Mouse (Mus musculus) brain, embryonic 18.5 days (tissue): Measurements from ENCODE around the gene Hnf1b.
A peak's percentile ranks its signal among the peaks of the same experiment; 100 is the strongest.

ENCODE experiments used
- DNase-seq: peaks from one replicate; pipeline ENCODE4 v3.0.0-alpha.2; 2012; ENCODE audit warnings: low read depth, low spot score

The Hnf1b gene

DNA sequence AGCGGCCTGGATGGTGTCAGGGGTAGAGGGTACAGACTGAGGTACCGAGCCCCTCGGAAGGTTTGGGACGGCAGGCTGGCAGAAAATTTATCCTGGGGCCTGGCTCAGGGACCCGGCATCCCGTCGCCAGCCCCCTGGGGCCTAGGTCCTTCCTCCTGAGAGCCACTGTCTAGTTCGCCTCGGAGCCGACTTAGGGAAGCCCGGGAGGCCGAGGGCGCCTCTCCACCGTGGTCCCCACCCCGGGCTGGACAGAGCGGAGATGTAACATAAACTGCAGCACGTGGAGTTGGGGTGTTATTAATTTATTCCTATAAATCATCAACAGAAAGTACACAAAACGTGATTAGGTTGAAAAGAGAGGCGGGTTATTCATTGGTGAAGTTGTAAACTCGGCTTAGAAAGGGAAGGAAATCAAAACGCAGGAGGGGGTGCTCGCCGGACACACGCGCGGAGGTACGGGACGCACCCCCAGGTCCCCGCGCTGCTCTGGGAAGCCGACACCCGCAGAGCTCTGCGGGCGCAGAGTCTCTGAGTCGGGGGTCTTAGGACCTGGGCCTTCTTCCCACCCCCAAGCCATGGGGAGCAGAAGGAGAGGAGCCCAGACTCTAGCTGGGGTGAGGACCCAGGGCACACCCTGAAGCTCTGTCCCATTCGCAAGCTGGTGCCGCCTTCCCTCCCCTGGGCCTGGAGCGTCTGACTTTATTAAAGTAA is 2.8 kb downstream of the Hnf1b start:
- no peak for DNase-seq

DNA sequence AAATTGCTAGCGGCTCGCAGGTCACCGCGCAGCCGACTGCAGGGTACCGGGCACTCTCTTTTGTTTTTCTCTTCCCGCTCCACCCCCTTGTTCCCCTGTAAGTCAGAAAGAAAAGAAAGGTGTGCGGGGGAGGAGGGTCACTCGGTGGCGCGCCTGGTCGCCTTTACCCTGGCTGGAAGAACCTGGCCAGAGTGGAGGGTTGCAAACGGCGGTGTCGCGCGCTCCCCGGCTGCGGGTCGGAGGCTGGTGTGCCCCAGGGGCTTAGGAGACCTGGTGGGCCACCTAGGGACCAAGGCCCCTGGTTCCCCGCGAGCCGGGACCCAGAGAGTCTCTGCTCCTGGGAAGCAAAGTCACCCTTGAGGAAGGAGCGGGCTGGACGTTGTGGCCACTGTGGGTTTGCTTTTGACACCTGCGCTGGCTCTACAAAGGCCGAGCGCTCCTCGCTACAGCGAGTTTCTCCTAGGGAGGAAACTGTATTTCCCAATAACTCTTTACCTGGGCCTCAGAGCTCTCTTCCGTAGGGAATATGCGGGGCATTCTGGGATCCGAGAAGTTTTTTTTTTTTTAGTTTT is 3.4 kb downstream of the Hnf1b start:
- no peak for DNase-seq

DNA sequence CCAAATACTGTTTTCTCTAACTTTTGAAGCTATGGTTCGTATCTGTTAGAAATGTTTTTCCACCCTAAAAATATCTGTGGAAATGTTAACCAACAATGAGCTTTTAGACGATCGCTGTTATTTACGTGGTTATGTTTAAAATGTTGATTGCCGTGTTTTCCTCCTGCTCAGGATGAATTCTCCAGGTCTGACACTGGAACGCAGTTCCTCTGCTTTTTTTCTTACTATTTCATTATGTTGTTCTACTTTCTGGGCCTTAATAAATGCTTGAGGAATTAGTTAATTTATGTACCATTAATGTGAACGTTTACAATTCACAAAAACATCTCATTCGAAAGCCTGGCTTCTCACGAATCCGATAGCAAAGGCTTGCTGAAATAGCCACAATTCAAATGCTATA is 4.2 kb downstream of the Hnf1b start:
- DNase-seq, result no peak

DNA sequence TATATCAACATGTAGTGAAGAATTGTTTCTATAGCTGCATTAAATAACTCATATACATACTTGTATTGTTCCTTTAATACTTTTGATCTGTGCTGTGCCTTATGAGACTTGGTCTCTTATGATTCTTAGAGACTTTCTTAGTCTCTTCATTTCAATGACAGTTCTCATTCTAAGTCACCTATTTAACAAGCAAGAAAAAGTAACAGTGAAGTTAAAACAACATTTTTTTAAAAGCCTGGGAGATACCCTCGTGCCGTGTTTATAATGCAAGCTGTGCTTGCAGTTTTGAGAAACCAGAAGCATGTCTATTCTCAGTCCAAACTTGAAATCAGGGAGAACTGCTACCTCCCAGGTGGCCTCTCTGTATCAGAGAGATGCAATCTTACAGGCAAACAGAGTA is 4.8 kb downstream of the Hnf1b start:
- no peak for DNase-seq

DNA sequence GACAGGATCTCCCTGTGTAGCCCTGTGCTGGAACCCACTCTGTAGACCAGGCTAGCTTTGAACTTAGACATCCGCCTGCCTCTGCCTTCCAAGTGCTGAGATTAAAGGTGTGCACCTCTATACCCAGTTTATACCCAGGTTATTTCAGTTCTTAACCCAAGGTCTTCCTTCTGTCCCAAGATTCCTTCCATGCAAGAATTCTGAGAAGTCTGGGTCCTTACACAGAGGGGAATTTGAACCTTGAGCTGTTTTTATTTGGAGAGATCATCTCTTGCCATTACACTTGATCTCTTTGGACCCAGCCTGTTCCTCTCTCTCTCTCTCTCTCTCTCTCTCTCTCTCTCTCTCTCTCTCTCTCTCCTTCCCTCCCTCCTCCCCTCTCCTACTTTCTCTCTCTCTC is 7.4 kb downstream of the Hnf1b start:
- no peak for DNase-seq

DNA sequence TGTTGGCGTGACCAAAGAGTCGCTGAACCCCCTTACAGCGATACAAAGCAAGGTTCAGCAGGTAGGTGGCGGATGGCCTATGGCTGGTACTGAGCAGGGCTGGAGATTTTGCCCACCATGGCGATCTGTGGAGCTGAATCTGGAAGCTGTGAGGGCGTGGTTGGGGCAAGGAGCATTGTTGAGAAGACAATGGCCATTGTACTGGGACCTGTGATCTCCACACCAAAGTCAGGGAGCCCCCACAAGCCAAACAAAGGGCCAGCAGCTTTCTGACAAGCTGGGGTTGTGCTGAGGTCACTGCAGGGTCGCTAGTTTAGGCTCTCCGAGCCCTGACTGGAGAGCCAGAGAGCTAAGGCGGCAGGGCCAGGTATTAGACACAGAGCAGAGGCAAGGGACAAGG is 15.4 kb downstream of the Hnf1b start:
- DNase-seq, result no peak

DNA sequence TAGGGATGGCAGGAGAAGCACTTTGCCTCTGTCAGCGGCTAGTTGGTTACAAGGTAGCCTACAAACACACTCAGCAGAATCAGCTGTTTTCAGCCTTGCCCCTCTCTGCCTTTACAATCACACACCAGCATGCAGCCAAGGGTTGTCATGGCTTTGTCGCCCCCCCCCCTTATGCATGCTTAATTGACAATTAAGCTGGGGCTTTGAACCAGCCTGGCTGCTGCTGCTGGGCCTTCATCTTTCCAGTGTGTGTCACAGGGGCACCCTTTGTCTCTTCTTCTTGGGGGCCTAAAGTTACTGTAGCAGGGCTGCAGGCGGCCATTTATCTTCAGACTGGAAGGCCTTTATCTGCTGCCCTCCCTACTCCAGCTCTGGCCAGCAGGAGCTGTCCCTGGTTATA is 17.7 kb downstream of the Hnf1b start:
- DNase-seq, result no peak

DNA sequence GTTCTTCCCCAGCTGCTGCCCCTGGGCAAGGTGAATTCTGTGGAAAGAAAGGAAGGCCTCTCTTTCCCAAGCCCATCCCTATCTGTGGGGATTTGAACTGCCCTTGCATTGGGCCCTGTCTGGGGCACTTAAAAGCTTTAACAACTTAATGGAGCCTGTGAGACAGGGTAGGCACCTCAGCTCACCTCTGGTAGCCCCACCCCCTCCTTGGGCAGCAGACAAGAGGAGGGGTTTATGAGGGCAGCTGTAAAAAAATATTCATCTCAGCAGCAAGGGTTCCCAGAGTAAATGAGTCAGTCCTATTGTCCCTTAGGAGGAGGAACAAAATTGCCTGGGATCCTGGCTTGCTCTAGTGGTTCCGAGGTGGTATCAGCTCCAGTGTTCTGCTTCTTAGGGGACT is 19.3 kb downstream of the Hnf1b start:
- no peak for DNase-seq

DNA sequence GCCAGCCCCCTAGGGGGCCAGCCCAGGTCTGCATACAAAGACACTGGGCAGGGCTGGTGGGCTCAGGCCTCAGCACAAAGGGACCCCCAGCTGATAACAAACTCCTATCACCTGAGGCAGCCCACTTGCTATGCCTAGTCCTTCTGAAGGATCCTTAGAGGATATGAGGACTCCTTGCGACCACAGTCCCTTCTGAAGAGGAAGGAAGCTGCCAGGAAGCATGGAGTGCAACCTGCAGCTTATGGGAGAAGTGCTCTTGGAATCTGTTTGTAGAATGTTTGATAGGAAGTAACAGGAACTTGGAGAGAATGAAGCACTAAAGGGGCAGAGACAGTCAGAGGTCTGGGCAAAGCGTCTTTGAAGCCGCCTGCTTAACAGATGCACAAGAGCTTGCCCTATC is 19.8 kb downstream of the Hnf1b start:
- no peak for DNase-seq

DNA sequence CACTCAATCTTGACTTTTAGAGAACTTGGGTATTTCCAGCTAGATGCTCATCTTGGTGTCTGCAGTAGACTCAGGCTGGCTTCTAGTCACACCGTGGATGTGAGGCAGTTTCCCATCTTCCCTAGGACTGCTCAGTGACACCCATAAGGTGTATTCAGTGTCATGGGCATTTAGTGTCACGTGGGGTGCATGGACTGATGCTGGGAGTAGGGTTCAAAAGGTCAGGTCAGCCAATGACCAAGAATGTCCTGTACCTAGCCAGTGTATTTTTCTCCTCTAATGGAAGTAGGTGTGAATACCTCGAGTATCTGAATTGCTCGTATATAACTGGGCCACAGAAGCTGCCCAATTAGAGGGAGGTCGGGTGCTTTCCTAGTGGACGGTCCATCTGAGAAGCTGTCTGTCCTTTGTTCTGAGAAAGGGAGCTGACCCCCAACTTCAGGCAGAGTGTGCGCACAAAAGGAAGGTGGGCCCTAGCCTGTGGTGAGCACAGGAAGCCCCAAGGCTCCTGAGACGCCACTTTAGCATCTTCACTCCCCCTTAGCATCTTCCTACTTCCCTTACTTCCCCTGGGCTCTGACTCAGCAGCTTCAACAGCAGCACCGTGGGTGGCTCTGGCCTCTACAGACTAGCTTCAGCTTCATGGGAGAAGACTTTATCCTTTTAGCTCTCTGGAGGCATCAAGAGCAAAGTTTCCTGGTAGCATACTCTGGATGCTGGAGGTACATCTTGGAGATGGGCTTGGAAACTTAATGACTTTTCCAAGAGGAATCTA is 22.1 kb downstream of the Hnf1b start:
- no peak for DNase-seq

DNA sequence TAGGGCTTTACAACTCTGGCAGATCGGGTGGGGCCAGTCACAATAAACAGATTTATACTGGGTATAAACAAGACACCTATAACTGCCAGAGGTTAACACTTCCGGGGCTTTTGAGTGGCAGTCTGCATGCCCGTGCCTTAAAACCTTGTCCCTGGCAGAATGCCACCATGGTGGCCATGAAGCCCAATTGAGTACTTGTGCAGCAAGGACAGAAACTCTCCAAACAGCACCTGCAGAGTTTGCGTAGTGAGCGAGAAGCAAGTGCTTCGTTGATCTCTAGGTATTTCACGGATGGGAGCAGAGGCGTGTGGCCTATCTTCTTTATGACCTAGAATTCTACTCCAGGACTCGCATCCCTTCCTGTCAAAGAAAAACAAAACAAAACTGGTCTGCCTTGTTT is 23.6 kb downstream of the Hnf1b start:
- DNase-seq, result no peak

DNA sequence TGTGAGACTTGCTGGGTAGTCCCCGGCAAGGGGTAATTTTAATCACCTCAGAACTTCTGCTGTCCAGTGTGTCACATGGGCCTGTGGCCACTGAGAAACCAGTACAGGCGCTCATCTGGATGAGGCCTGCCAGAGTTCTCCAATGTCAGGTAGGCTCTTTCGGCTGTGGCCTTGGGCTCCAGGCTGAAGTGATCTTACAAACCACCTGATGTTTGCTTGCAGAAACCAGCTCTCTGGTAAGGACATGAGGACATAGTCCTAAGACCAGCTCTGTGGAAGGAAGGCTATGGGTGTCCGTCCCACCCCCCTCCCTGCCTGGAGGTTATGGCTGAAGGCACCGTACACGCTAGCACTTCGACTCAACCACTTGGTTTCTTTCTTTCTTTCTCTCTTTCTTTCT is 26.8 kb downstream of the Hnf1b start:
- no peak for DNase-seq

DNA sequence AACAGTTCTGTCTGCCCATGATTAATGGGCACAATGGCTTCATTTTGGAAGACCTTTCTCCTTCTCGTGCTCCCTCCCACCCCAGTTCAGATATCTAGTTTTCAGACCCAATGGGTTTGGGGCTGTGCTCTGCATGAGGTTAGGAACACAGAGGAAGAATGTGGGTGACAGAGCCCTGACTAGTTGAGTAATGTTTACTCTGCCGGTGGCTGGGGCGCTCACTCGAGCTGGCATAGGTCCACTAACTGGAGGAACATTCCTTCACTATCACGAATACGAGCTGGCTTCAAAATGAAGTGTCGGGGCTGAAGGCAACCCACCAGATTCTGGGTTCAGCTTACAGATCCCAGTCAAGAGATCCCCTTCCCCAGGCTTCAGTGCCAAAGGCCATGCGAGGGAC is 27.9 kb downstream of the Hnf1b start:
- DNase-seq, result no peak

DNA sequence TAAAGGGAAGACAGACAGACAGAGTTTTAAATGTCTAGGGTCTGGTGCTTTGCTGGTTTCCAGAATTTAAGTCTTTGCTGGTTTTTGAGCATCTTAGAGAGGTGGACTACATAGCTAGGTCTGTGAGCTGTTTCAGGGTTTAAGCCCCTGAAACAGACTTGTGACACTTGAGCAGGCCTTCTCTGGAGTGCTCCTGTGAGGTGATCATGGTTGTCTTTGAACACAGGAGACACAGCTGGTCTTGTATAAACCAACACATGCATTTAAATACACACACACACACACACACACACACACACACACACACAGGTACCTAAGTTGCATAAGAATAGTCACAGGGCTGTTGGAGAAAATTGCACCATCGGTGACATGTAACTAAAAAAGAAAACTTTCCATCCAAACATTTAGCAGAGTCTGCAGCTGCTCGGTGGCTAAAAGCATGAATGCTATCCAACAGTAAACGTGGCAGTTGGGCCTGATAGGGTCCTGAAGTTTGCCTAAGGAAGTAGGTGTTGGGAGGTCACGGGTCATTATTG is 28.6 kb downstream of the Hnf1b start:
- DNase-seq, result no peak

DNA sequence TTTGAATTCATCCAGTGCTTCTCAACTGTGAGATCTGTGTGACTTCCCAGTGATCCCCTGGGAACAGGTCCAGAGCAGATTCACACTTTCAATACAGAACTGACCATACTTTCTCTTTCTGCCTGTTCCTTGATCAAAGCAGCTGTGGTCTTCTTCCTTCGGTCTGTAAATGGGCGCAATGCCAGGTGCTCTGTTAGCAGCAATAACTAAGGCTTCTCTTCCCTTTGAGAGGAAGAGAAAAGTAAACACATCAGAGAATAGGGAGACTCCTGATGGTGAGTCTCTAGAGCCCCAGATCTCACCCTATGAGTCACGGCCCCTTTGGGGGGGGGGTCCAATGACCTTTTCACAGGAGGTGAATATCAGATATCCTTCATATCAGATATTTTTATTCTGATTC is 29.3 kb downstream of the Hnf1b start:
- no peak for DNase-seq

DNA sequence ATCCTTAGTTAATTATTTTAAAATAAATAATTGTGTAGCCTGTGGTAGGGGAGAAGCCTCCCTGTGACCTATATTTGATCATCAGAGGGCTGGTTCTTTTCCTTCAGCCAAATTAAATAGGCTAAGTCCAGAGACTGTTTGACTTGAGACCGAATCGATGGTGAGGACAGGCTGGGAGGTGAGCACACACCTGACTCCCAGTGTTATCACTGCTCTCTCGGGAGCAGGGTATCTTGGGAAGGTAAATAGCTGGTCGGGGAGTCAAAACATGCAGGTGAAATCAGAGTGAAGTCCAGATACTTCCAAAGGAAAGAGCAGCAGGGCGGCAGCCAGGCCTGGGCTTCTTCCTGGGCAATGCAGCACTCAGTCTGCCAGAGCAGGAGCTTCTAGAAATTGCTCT is 31.6 kb downstream of the Hnf1b start:
- no peak for DNase-seq

DNA sequence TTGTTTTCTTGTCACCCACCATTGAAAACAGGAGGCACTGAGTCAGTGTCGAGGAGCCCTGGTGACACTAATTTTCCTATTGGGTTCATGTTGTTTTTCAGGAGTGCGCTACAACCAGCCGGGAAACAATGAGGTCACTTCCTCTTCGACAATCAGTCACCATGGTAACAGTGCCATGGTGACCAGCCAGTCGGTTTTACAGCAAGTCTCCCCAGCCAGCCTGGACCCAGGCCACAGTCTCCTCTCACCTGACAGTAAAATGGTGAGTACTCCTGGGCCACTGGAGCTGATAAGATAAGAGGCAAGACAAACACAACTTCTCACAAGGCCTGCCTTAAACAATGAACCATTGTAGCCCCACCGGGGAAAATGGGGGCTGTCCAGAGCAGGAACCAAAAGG is 32.7 kb downstream of the Hnf1b start:
- peak; percentile 14 for DNase-seq

DNA sequence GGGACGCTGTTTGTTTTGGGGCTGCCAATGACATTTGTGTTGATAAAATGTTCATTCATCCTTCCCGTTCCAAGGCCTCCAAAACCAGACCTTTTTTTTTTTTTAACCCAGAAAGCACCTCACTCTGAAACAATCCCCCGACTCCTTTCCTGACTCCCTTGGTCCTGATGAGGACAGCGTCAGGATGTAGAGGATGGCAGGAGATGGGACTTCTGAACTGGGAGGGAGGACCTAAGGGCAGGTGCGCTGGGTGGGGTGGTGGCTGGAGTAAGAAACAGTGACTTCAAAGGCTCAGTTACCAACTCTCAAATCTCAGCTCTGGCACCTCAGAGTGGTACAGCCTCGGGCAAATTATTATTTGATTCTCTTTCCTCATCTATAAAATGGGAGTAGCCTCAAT is 33.2 kb downstream of the Hnf1b start:
- no peak for DNase-seq

DNA sequence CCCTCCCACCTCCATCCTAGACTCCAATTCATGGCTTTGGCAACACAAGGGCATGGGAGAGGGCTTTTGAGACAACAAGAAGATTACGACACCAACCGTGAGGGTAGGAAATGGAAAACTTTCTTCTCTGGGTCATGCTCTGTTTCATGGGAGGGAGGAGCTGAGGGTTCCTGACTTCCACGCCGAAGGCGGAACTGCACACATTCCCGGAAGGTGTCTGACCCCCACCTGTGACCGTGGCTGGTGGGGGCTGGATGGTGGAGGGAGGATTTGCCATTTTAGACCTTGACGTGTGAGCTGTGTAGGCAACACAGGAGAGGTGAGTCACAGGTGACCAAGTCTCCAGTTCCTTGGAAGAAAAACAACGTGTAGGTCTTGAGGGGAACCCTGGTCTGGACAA is 33.9 kb downstream of the Hnf1b start:
- no peak for DNase-seq

DNA sequence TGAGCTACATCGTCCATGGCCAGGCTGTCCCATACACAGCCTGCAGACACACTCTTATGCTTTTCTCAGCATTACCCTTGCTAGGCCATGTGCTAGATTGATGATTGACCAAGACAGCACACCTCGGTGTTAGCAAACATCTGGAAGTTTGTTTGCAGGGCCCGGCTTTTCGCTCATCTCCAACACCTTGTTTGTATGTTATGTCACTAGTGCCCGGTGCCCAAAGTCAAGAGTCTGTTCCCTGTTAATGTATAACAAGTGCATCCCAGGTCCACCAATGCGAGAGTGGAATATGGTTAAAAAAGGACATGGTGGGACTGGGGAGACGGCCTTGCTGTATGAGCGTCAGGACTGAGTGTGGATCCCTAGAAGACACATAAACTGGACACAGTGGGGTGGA is 35.3 kb downstream of the Hnf1b start:
- no peak for DNase-seq

DNA sequence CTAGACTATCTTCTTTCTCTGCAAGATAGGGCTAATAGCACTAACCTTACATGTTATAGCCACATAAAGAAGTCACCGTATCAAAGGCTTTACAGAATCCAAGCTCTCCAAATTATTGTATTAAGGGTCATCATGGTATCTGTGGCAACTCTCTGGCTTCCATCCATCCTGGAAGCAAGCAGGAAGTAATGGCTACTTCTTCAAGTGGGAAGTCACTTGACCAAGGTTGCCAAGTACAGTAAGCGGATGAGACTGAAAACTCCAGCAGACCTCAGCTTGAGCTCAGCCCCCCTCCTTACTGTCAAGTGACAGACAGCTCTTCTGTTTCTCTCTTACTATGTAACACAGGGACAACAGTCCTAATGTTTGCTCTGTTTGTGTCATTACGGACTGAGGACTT is 36.9 kb downstream of the Hnf1b start:
- no peak for DNase-seq

DNA sequence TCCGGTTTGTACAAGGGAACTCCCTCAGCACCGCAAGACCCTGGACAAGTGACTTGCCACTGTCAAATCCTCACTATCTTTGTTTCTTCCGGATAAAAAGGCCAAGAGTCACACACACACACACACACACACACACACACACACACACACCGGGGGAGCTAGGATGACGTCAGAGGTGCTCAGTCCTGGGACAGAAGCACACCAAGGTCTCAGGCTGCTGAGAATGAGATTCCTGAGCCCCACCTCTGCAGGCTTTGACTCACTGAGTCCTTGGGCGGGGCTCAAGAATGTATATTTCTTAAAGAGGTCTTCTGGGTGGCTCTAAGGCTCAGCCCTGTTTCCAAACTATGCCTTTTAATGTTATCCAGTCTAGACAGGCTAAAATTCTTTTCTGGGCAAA is 41.5 kb downstream of the Hnf1b start:
- no peak for DNase-seq

DNA sequence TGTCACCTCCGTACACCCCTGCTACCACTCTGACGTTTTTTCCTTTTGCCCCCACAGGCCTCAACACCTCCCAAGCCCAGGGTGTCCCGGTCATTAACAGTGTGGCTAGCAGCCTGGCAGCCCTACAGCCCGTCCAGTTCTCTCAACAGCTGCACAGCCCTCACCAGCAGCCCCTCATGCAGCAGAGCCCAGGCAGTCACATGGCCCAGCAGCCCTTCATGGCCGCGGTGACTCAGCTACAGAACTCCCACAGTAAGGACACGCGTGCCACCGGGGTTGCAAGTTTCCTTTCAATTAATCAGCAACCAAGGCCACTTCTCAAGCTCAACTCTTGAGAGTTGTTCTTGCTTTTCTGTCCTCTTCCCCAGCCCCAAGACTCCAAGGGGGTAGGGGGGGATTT is 43.5 kb downstream of the Hnf1b start:
- DNase-seq, result no peak
